Mouse (Mus musculus) cerebellum, postnatal 10 days (tissue): ENCODE measurements around the gene Rsph9.

Experiments used
- DNase-seq, 2 experiments: peaks; one replicate each; pipeline ENCODE4 v3.0.0; 2021; ENCODE audit warnings: mixed read lengths in 2 of 2

Rsph9 gene

GRCm38 (mm10) chr17:46143578-46144423, at the start of gene Rsph9:
Rsph9 (minus strand) TSS chr17:46144216.
- peak; percentile 66 to 79 for DNase-seq

GRCm38 (mm10) chr17:46188829-46189228, 44.8 kb upstream of the Rsph9 start:
- DNase-seq: no peak

- DNase-seq: peak in 1 of 2 experiments; percentile 39
Observed at GRCm38 (mm10) chr17:46182273-46182672, 38.3 kb upstream of the Rsph9 start.

GRCm38 (mm10) chr17:46170538-46170937, 26.5 kb upstream of the Rsph9 start:
- peak; percentile 57 to 71 for DNase-seq

GRCm38 (mm10) chr17:46168768-46169167, 24.8 kb upstream of the Rsph9 start:
- no peak for DNase-seq

- DNase-seq: peak in 1 of 2 experiments; percentile 15
Observed at GRCm38 (mm10) chr17:46168318-46168717, 24.3 kb upstream of the Rsph9 start.

GRCm38 (mm10) chr17:46167014-46167413, 23.0 kb upstream of the Rsph9 start:
- DNase-seq: peak; percentile 53 to 64

GRCm38 (mm10) chr17:46166270-46166669, 22.3 kb upstream of the Rsph9 start:
- DNase-seq: peak; percentile 72 to 75

GRCm38 (mm10) chr17:46165460-46165859, 21.4 kb upstream of the Rsph9 start:
- peak in 1 of 2 experiments; percentile 17 for DNase-seq

GRCm38 (mm10) chr17:46164791-46165190, 20.8 kb upstream of the Rsph9 start:
- DNase-seq: no peak

GRCm38 (mm10) chr17:46164301-46164700, 20.3 kb upstream of the Rsph9 start:
- DNase-seq: no peak

GRCm38 (mm10) chr17:46162951-46163421, 19.0 kb upstream of the Rsph9 start:
- DNase-seq: peak; percentile 68

- DNase-seq: peak in 1 of 2 experiments; percentile 17
Observed at GRCm38 (mm10) chr17:46162551-46162950, 18.5 kb upstream of the Rsph9 start.

GRCm38 (mm10) chr17:46161710-46162109, 17.7 kb upstream of the Rsph9 start:
- DNase-seq: no peak

GRCm38 (mm10) chr17:46161179-46161578, 17.2 kb upstream of the Rsph9 start:
- DNase-seq: no peak

GRCm38 (mm10) chr17:46160686-46161085, 16.7 kb upstream of the Rsph9 start, which contains the start of gene Gtpbp2:
Gtpbp2 (plus strand) TSS chr17:46161032.
- DNase-seq: peak; percentile 97 to 98

GRCm38 (mm10) chr17:46160090-46160662, 16.2 kb upstream of the Rsph9 start:
- peak; percentile 90 to 91 for DNase-seq

- DNase-seq: no peak
Observed at GRCm38 (mm10) chr17:46159236-46159635, 15.2 kb upstream of the Rsph9 start.

- DNase-seq: no peak
Observed at GRCm38 (mm10) chr17:46157131-46157530, 13.1 kb upstream of the Rsph9 start.

GRCm38 (mm10) chr17:46156680-46157079, 12.7 kb upstream of the Rsph9 start:
- DNase-seq: no peak

GRCm38 (mm10) chr17:46154336-46154735, 10.3 kb upstream of the Rsph9 start:
- DNase-seq: no peak

- DNase-seq: peak; percentile 91 to 93
Observed at GRCm38 (mm10) chr17:46152847-46153782, 9.1 kb upstream of the Rsph9 start, which contains the start of gene Mad2l1bp. Mad2l1bp (minus strand) TSS chr17:46153553.

GRCm38 (mm10) chr17:46139872-46140271, 4.1 kb downstream of the Rsph9 start:
- DNase-seq: no peak
